Comparison of ENCODE assay signal across 17 mouse cellular contexts in genomic region chr5:129952143-129952542, GRCm38 (mm10). TPM values are rescaled to one million over a fixed set of nuclear protein-coding genes. Genes with fewer than 3 reads are reported as not detected.
"Had no signal": no experiment of that assay in that cellular context is flagged by ENCODE, and none has a peak within 500 bp of the region (broad histone marks: within the 10 kb centered on the region; RNA-seq: fewer than 3 reads in every experiment).

No protein-coding gene starts in this region.

- H3K4me3 ChIP-seq: lung, embryonic 15.5 days; megakaryocyte, embryonic 14.5 days; midbrain, embryonic 13.5 days; midbrain, embryonic 15.5 days; neural tube, embryonic 12.5 days; stomach, embryonic 15.5 days had no signal

- H3K4me2 ChIP-seq: lung, embryonic 15.5 days; midbrain, embryonic 13.5 days; midbrain, embryonic 15.5 days; neural tube, embryonic 12.5 days; stomach, embryonic 15.5 days had no signal

- H3K27me3 ChIP-seq: lung, embryonic 15.5 days; megakaryocyte, embryonic 14.5 days; midbrain, embryonic 13.5 days; midbrain, embryonic 15.5 days; neural tube, embryonic 12.5 days; stomach, embryonic 15.5 days had no signal

- ATAC-seq: liver, postnatal 0 days; lung, postnatal 0 days; midbrain, embryonic 13.5 days; midbrain, embryonic 15.5 days had no signal

- H3K9ac ChIP-seq: liver, postnatal 0 days; lung, embryonic 15.5 days; midbrain, embryonic 13.5 days; midbrain, embryonic 15.5 days; neural tube, embryonic 12.5 days; stomach, embryonic 15.5 days had no signal

- H3K36me3 ChIP-seq: lung, embryonic 15.5 days; midbrain, embryonic 15.5 days; neural tube, embryonic 12.5 days; stomach, embryonic 15.5 days had no signal

- H3K4me1 ChIP-seq: lung, embryonic 15.5 days; midbrain, embryonic 15.5 days; neural tube, embryonic 12.5 days; stomach, embryonic 15.5 days had no signal

- DNase-seq: liver, postnatal 0 days; lung, adult 2 months; lung, postnatal 14 days; lung, postnatal 36 days; right cerebral cortex, postnatal 14 days; thymus, adult 2 months; thymus, postnatal 25 days; thymus, postnatal 4 days had no signal

- H3K27ac ChIP-seq: lung, embryonic 15.5 days; macrophage; midbrain, embryonic 13.5 days; midbrain, embryonic 15.5 days; neural tube, embryonic 12.5 days; stomach, embryonic 15.5 days; stomach, postnatal 0 days had no signal

- H3K9me3 ChIP-seq: lung, embryonic 15.5 days; megakaryocyte, embryonic 14.5 days; midbrain, embryonic 13.5 days; midbrain, embryonic 15.5 days; neural tube, embryonic 12.5 days; stomach, embryonic 15.5 days had no signal

RNA-seq across cellular contexts. Expression of gene Phkg1, which starts 53.8 kb away (rescaled TPM):
- polyA plus RNA-seq: macrophage had no signal
